In genomic region chr5:30110371-30111060, GRCm38 (mm10) we compare ENCODE assay signal across 10 mouse cellular contexts. TPM values are rescaled to one million over a fixed set of nuclear protein-coding genes. Genes with fewer than 3 reads are reported as not detected.
DNase-seq lines count a peak whose midpoint lies in the region; ATAC-seq lines count a peak whose summit lies in the region.
"Had no signal": no experiment of that assay in that cellular context is flagged by ENCODE, and none has a peak within 500 bp of the region (broad histone marks: within the 10 kb centered on the region; RNA-seq: fewer than 3 reads in every experiment).

No protein-coding gene starts in this region.

- no peaks in the 10 kb centered on the region for H3K36me3 ChIP-seq in heart, embryonic 15.5 days
- H3K36me3 ChIP-seq in embryonic facial prominence, embryonic 10.5 days (replicated peaks): no peaks in the 10 kb centered on the region
- H3K36me3 ChIP-seq in intestine, embryonic 15.5 days: no peaks in the 10 kb centered on the region
- no peaks in the 10 kb centered on the region for H3K36me3 ChIP-seq in midbrain, embryonic 15.5 days (replicated peaks)

- peak overlapping the region; percentile 59 for H3K4me2 ChIP-seq in heart, embryonic 15.5 days
- peak overlapping the region; percentile 56 for H3K4me2 ChIP-seq in intestine, embryonic 15.5 days (replicated peaks)
- peak overlapping the region; percentile 36 for H3K4me2 ChIP-seq in midbrain, embryonic 15.5 days

- peaks cover 37% of the 10 kb centered on the region for H3K4me1 ChIP-seq in heart, embryonic 15.5 days (replicated peaks)
- H3K4me1 ChIP-seq in embryonic facial prominence, embryonic 10.5 days: peaks cover 73% of the 10 kb centered on the region
- peaks cover 31% of the 10 kb centered on the region for H3K4me1 ChIP-seq in intestine, embryonic 15.5 days (replicated peaks)
- peaks cover 66% of the 10 kb centered on the region for H3K4me1 ChIP-seq in midbrain, embryonic 15.5 days

- H3K27me3 ChIP-seq in heart, embryonic 15.5 days: peaks cover 91% of the 10 kb centered on the region
- peaks cover 99% of the 10 kb centered on the region for H3K27me3 ChIP-seq in embryonic facial prominence, embryonic 10.5 days (replicated peaks; ENCODE audit: low read depth, poor library complexity, severe bottlenecking)
- H3K27me3 ChIP-seq in intestine, embryonic 15.5 days (replicated peaks): peaks cover 43% of the 10 kb centered on the region
- no peaks in the 10 kb centered on the region; the same call in 1 of the 2 replicates for H3K27me3 ChIP-seq in midbrain, embryonic 15.5 days (replicated peaks)

- H3K27ac ChIP-seq in heart, embryonic 15.5 days: no peak overlapping the region
- H3K27ac ChIP-seq in embryonic facial prominence, embryonic 10.5 days (replicated peaks): peak overlapping the region; percentile 67
- peak overlapping the region; percentile 49 for H3K27ac ChIP-seq in intestine, embryonic 15.5 days
- H3K27ac ChIP-seq in midbrain, embryonic 15.5 days: peak overlapping the region; percentile 30; the same call in 1 of the 2 replicates
- H3K27ac ChIP-seq: macrophage had no signal

- H3K9ac ChIP-seq in heart, embryonic 15.5 days: 0 out of 2 replicates have a peak overlapping the region, but pooled peaks have one; percentile 21
- peak overlapping the region; percentile 30; the same call in 1 of the 2 replicates for H3K9ac ChIP-seq in intestine, embryonic 15.5 days
- H3K9ac ChIP-seq in midbrain, embryonic 15.5 days: no peak overlapping the region

- ATAC-seq in heart, embryonic 15.5 days (replicated peaks; ENCODE audit: insufficient number of reproducible peaks, insufficient read depth, low FRiP score, low read depth): no peak
- peak; percentile 60 for ATAC-seq in intestine, embryonic 15.5 days
- no peak for ATAC-seq in midbrain, embryonic 15.5 days (replicated peaks)

- peak overlapping the region; percentile 30 for H3K4me3 ChIP-seq in heart, embryonic 15.5 days
- peak overlapping the region; percentile 45 for H3K4me3 ChIP-seq in embryonic facial prominence, embryonic 10.5 days
- peak overlapping the region; percentile 19 for H3K4me3 ChIP-seq in intestine, embryonic 15.5 days (replicated peaks)
- H3K4me3 ChIP-seq in midbrain, embryonic 15.5 days: no peak overlapping the region

- H3K9me3 ChIP-seq in heart, embryonic 15.5 days (replicated peaks): no peaks in the 10 kb centered on the region
- H3K9me3 ChIP-seq in embryonic facial prominence, embryonic 10.5 days: no peaks in the 10 kb centered on the region
- no peaks in the 10 kb centered on the region for H3K9me3 ChIP-seq in intestine, embryonic 15.5 days
- no peaks in the 10 kb centered on the region for H3K9me3 ChIP-seq in midbrain, embryonic 15.5 days

- 18% methylated on average over 22 of the region's 22 CpGs for WGBS in heart, embryonic 15.5 days
- 4% methylated on average over 22 of the region's 22 CpGs for WGBS in embryonic facial prominence, embryonic 10.5 days
- 12% methylated on average over 22 of the region's 22 CpGs for WGBS in intestine, embryonic 15.5 days
- 8% methylated on average over 22 of the region's 22 CpGs for WGBS in midbrain, embryonic 15.5 days

- no peak for DNase-seq in heart, postnatal 4 days
- peak; percentile 59 for DNase-seq in embryonic facial prominence, embryonic 10.5 days (ENCODE audit: low spot score)
- no peak for DNase-seq in thymus, postnatal 10 days (ENCODE audit: low spot score in 2 of 2)
- no peak for DNase-seq in adrenal gland, postnatal 14 days
- no peak for DNase-seq in right cerebral cortex, adult 2 months (ENCODE audit: low spot score in 2 of 2)

RNA-seq across cellular contexts. Expression of gene 3110082J24Rik, which starts 4.6 kb away (rescaled TPM):
- not detected in 2 replicates for polyA plus RNA-seq in heart, embryonic 15.5 days (2015; fragmentation: Nextera tagmentation; extraction: Ambion mirVana)
- not detected for total RNA-seq in heart, postnatal 4 days (2021)
- 0.54 and 0.65 TPM in 2 replicates for polyA plus RNA-seq in embryonic facial prominence, embryonic 10.5 days (2016; fragmentation: Nextera tagmentation; extraction: Ambion mirVana)
- not detected in 2 replicates for polyA plus RNA-seq in intestine, embryonic 15.5 days (2015; fragmentation: Nextera tagmentation; extraction: Ambion mirVana)
- polyA plus RNA-seq in midbrain, embryonic 15.5 days (2015; fragmentation: Nextera tagmentation; extraction: Ambion mirVana): 3.1 and 3.9 TPM in 2 replicates
- not detected in 2 replicates for total RNA-seq in adrenal gland, postnatal 14 days (2021)
- polyA plus RNA-seq: gonadal fat pad, adult 2 months; macrophage had no signal

RNA-seq across cellular contexts. Expression of gene Garem2, which starts 5.6 kb away (rescaled TPM):
- 0.18 and 0.25 TPM in 2 replicates for polyA plus RNA-seq in heart, embryonic 15.5 days (2015; fragmentation: Nextera tagmentation; extraction: Ambion mirVana)
- total RNA-seq in heart, postnatal 4 days (2021): under 1 TPM; 0.27 to 0.45 TPM
- polyA plus RNA-seq in embryonic facial prominence, embryonic 10.5 days (2016; fragmentation: Nextera tagmentation; extraction: Ambion mirVana): 1.7 and 2.1 TPM in 2 replicates
- 0.53 and 0.57 TPM in 2 replicates for polyA plus RNA-seq in intestine, embryonic 15.5 days (2015; fragmentation: Nextera tagmentation; extraction: Ambion mirVana)
- 10.4 and 13.6 TPM in 2 replicates for polyA plus RNA-seq in midbrain, embryonic 15.5 days (2015; fragmentation: Nextera tagmentation; extraction: Ambion mirVana)
- total RNA-seq in adrenal gland, postnatal 14 days (2021): 0.19 and 0.26 TPM in 2 replicates
- polyA plus RNA-seq: macrophage had no signal

RNA-seq across cellular contexts. Expression of gene Tyms, which starts 37.1 kb away (rescaled TPM):
- 84.8 and 113 TPM in 2 replicates for polyA plus RNA-seq in heart, embryonic 15.5 days (2015; fragmentation: Nextera tagmentation; extraction: Ambion mirVana)
- 10 to 100 TPM; 44.0 to 49.6 TPM for total RNA-seq in heart, postnatal 4 days (2021)
- 379 and 382 TPM in 2 replicates for polyA plus RNA-seq in embryonic facial prominence, embryonic 10.5 days (2016; fragmentation: Nextera tagmentation; extraction: Ambion mirVana)
- polyA plus RNA-seq in intestine, embryonic 15.5 days (2015; fragmentation: Nextera tagmentation; extraction: Ambion mirVana): 276 and 288 TPM in 2 replicates
- 37.8 and 45.6 TPM in 2 replicates for polyA plus RNA-seq in midbrain, embryonic 15.5 days (2015; fragmentation: Nextera tagmentation; extraction: Ambion mirVana)
- 38.1 and 51.8 TPM in 2 replicates for total RNA-seq in adrenal gland, postnatal 14 days (2021)

RNA-seq across cellular contexts. Expression of gene Hadha, which starts 44.4 kb away (rescaled TPM):
- 261 and 298 TPM in 2 replicates for polyA plus RNA-seq in heart, embryonic 15.5 days (2015; fragmentation: Nextera tagmentation; extraction: Ambion mirVana)
- 1,000 to 10,000 TPM; 1,073 to 1,141 TPM for total RNA-seq in heart, postnatal 4 days (2021)
- polyA plus RNA-seq in embryonic facial prominence, embryonic 10.5 days (2016; fragmentation: Nextera tagmentation; extraction: Ambion mirVana): 102 and 114 TPM in 2 replicates
- 178 and 193 TPM in 2 replicates for polyA plus RNA-seq in intestine, embryonic 15.5 days (2015; fragmentation: Nextera tagmentation; extraction: Ambion mirVana)
- 69.3 and 69.9 TPM in 2 replicates for polyA plus RNA-seq in midbrain, embryonic 15.5 days (2015; fragmentation: Nextera tagmentation; extraction: Ambion mirVana)
- 813 and 814 TPM in 2 replicates for total RNA-seq in adrenal gland, postnatal 14 days (2021)

RNA-seq across cellular contexts. Expression of gene Hadhb, which starts 44.5 kb away (rescaled TPM):
- 361 and 426 TPM in 2 replicates for polyA plus RNA-seq in heart, embryonic 15.5 days (2015; fragmentation: Nextera tagmentation; extraction: Ambion mirVana)
- total RNA-seq in heart, postnatal 4 days (2021): 1,000 to 10,000 TPM; 1,045 to 1,083 TPM
- 107 and 109 TPM in 2 replicates for polyA plus RNA-seq in embryonic facial prominence, embryonic 10.5 days (2016; fragmentation: Nextera tagmentation; extraction: Ambion mirVana)
- polyA plus RNA-seq in intestine, embryonic 15.5 days (2015; fragmentation: Nextera tagmentation; extraction: Ambion mirVana): 246 and 269 TPM in 2 replicates
- polyA plus RNA-seq in midbrain, embryonic 15.5 days (2015; fragmentation: Nextera tagmentation; extraction: Ambion mirVana): 49.6 and 55.7 TPM in 2 replicates
- 1,392 and 1,422 TPM in 2 replicates for total RNA-seq in adrenal gland, postnatal 14 days (2021)
